Mouse (Mus musculus): ENCODE results near the gene Extl1. TPM values are rescaled to one million over a fixed set of nuclear protein-coding genes. Genes with fewer than 3 reads are reported as not detected.
"Not testable (repeated sequence)": the region's sequence is repeated elsewhere in the genome, so short reads cannot be mapped to it uniquely, and the experiment has no call there.

Extl1 gene
- polyA plus RNA-seq (2012; fragmentation: generic; extraction: Trizol): 22.4 TPM

DNA sequence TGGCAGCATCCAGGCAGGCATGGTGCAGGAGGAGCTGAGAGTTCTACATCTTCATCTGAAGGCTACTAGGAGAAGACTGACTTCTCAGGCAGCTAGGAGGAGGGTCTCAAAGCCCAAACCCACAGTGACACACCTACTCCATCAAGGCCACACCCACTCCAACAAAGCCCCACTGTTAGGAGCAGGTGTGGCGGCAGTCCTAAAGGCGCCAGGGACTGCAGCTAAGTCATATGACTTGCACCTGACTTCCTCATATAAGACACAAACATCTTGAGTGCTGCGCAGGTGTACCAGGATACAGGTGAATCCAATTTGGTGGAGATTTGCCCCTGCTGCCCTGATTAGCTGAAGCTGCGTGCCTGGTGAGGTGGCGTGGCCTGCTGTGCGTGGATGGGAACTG is at the start of gene Extl1:
Extl1 (minus strand) TSS at position 101 of the 400 bp plus-strand sequence.
- not testable (repeated sequence) for H3ac ChIP-seq (ENCODE audit: control insufficient read depth, insufficient read length); H3K27me3 ChIP-seq (ENCODE audit: control insufficient read depth, insufficient read depth, insufficient read length); H3K36me3 ChIP-seq (ENCODE audit: control insufficient read depth, insufficient read depth); H3K4me3 ChIP-seq; H3K4me2 ChIP-seq (ENCODE audit: low read depth); H3K79me2 ChIP-seq (ENCODE audit: control insufficient read depth, insufficient read depth)

DNA sequence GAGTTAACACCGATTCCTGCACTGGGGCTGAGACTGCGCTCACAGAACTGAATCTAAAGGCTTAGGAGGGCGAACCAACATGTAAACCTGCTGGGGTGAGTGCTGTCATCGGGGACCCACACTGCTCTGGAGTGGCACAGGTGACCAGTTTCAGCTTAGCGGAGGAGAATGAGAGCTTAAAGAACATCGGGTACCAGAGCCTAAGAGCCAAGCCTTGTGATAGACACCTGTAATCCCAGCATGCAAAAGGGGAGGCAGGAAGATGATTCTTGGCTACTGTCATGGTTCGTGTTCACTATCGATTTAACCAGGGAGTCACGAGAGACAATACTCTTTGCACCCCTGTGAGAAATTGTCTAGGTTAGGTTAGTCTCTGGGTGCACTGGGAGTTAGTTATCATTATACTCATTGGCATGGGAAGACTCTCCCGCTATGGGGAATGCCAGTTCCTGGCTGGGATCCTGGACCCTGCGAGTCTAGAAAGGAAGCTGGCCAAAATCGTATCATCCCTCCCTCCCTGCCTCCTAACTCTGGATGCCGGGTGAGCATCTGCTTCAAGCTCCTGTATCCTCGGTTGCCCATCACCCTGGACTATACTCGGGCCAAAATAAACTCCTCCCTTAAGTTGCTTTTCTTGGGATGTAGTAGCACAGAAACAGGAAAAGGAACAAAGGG is 49.2 kb upstream of the Extl1 start:
- Histone ChIP-seq H3K79me2 (ENCODE audit: control insufficient read depth, insufficient read depth) (no peaks in the 10 kb centered on the region), H3K4me2 (ENCODE audit: low read depth) (no peak overlapping the region), H3ac (ENCODE audit: control insufficient read depth, insufficient read length) (no peak overlapping the region), H3K27me3 (ENCODE audit: control insufficient read depth, insufficient read depth, insufficient read length) (no peaks in the 10 kb centered on the region), H3K4me3 (no peak overlapping the region), H3K36me3 (ENCODE audit: control insufficient read depth, insufficient read depth) (no peaks in the 10 kb centered on the region)
- TF ChIP-seq SRF (IDR thresholded peaks at IDR 0.05; ENCODE audit: control insufficient read depth, insufficient read length, low read depth): no peak
- no peak for TF ChIP-seq TCF12 (IDR thresholded peaks at IDR 0.05; ENCODE audit: insufficient read depth, poor library complexity, severe bottlenecking)
- TF ChIP-seq POLR2A (IDR thresholded peaks at IDR 0.05; ENCODE audit: insufficient read length, low read depth): no peak
- no peak for TF ChIP-seq CEBPB (IDR thresholded peaks at IDR 0.05; ENCODE audit: insufficient read depth, poor library complexity, severe bottlenecking)
- no peak for TF ChIP-seq TCF3 (IDR thresholded peaks at IDR 0.05; ENCODE audit: insufficient read length, low read depth)
- no peak for TF ChIP-seq MYOG (IDR thresholded peaks at IDR 0.05; ENCODE audit: control insufficient read depth in 1 of 3, insufficient read depth in 1 of 3, insufficient read length in 2 of 3, low read depth in 2 of 3)
- TF ChIP-seq USF1 (IDR thresholded peaks at IDR 0.05; ENCODE audit: low read depth): no peak
- no peak for TF ChIP-seq REST (IDR thresholded peaks at IDR 0.05; ENCODE audit: insufficient read depth, insufficient read length)
- TF ChIP-seq POLR2AphosphoS2 (IDR thresholded peaks at IDR 0.05; ENCODE audit: insufficient read length, low read depth): no peak
- TF ChIP-seq E2F4 (IDR thresholded peaks at IDR 0.05; ENCODE audit: insufficient read depth): no peak
- no peak for TF ChIP-seq MYOD1 (IDR thresholded peaks at IDR 0.05; ENCODE audit: control insufficient read depth in 1 of 3, insufficient read length in 2 of 3, low read depth in 2 of 3)
- TF ChIP-seq MAX (IDR thresholded peaks at IDR 0.05; ENCODE audit: low read depth): no peak

DNA sequence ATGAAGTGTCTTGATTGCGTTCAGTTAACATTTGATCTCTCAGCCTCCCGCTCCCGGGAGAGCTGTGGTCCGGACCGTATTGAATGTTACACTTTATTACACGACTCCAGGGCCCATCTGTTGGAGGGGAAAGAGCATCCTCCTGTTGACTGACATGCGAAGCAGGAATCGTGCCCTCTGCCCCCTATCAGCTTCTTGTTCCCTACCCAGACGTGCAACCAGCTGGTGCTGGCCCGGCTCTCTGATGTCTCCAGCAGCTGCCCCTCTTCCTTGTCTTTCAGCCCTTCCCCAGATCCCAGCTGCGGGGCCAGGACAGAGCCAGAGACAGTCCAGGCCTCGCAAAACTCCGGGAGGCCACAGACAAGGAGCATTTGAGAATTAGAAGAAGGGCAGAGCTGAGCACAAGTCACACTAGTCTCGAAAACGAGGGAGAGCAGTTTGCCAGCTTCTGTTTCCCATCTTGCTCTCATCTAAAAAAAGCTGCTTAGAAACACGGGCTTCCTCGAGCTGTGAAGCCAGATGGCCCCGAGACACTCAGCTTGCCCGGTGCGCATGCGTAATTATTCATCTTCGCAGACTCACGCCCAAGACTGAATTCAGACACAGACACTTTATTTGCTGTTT is 46.8 kb upstream of the Extl1 start:
- Histone ChIP-seq H3K4me3 (no peak overlapping the region), H3ac (ENCODE audit: control insufficient read depth, insufficient read length) (no peak overlapping the region), H3K79me2 (ENCODE audit: control insufficient read depth, insufficient read depth) (no peaks in the 10 kb centered on the region), H3K27me3 (ENCODE audit: control insufficient read depth, insufficient read depth, insufficient read length) (no peaks in the 10 kb centered on the region), H3K4me2 (ENCODE audit: low read depth) (peak overlapping the region; percentile 12), H3K36me3 (ENCODE audit: control insufficient read depth, insufficient read depth) (no peaks in the 10 kb centered on the region)
- TF ChIP-seq MYOD1 (IDR thresholded peaks at IDR 0.05; ENCODE audit: control insufficient read depth in 1 of 3, insufficient read length in 2 of 3, low read depth in 2 of 3) (peak in 2 of 3 experiments; percentile 17 to 55), MYOG (IDR thresholded peaks at IDR 0.05; ENCODE audit: control insufficient read depth in 1 of 3, insufficient read depth in 1 of 3, insufficient read length in 2 of 3, low read depth in 2 of 3) (peak in 1 of 3 experiments; percentile 59), CEBPB (IDR thresholded peaks at IDR 0.05; ENCODE audit: insufficient read depth, poor library complexity, severe bottlenecking) (no peak)

DNA sequence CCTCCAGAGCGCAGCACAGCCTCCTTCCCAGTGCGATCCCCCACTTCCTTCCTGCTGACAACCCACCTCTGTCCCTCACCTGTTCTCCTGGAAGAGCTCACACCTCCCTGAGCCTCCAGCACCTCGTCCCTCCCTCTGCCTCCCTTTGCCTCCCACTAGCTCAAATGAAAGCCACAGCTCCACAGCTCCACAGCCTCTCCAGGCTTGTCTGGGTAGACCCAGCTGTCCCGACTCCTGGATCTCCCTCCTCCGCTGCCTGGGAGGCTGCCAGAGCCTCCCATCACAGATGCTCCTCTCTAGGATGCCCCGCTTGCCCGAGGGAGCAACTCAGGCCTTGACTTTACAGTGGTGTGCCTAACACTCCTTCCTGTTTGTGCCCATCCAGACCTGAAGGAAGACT is 41.4 kb upstream of the Extl1 start:
- no peak for TF ChIP-seq SRF (IDR thresholded peaks at IDR 0.05; ENCODE audit: control insufficient read depth, insufficient read length, low read depth)
- no peak for TF ChIP-seq MYOD1 (IDR thresholded peaks at IDR 0.05; ENCODE audit: control insufficient read depth in 1 of 3, insufficient read length in 2 of 3, low read depth in 2 of 3)
- no peak for TF ChIP-seq TCF3 (IDR thresholded peaks at IDR 0.05; ENCODE audit: insufficient read length, low read depth)
- TF ChIP-seq MYOG (IDR thresholded peaks at IDR 0.05; ENCODE audit: control insufficient read depth in 1 of 3, insufficient read depth in 1 of 3, insufficient read length in 2 of 3, low read depth in 2 of 3): no peak
- no peak for TF ChIP-seq POLR2A (IDR thresholded peaks at IDR 0.05; ENCODE audit: insufficient read length, low read depth)
- H3ac ChIP-seq (ENCODE audit: control insufficient read depth, insufficient read length): no peak overlapping the region
- no peaks in the 10 kb centered on the region for H3K27me3 ChIP-seq (ENCODE audit: control insufficient read depth, insufficient read depth, insufficient read length)
- no peak overlapping the region for H3K4me2 ChIP-seq (ENCODE audit: low read depth)
- no peak overlapping the region for H3K4me3 ChIP-seq
- H3K79me2 ChIP-seq (ENCODE audit: control insufficient read depth, insufficient read depth): no peaks in the 10 kb centered on the region
- H3K36me3 ChIP-seq (ENCODE audit: control insufficient read depth, insufficient read depth): no peaks in the 10 kb centered on the region

DNA sequence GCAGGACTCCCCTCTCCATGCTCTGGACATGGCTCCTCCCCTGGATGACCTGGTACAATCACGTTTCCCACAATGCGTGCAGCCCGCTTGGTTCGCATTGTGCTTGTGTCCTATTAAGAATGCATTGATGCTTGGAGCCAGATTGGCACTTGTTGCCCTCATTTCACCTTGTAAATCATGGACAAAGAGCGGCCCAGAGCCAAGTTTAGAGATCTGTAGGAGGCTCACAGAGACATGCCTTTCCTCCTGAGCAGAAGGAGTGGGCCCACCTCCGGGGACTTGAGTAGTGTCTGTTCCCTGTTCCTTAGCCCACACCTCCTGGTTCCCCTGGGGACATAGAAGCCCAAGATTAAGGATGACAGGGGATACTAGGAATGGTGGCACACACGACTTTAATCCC is 40.3 kb upstream of the Extl1 start:
- TF ChIP-seq CEBPB (IDR thresholded peaks at IDR 0.05; ENCODE audit: insufficient read depth, poor library complexity, severe bottlenecking): no peak
- TF ChIP-seq POLR2AphosphoS2 (IDR thresholded peaks at IDR 0.05; ENCODE audit: insufficient read length, low read depth): no peak
- no peak for TF ChIP-seq MYOG (IDR thresholded peaks at IDR 0.05; ENCODE audit: control insufficient read depth in 1 of 3, insufficient read depth in 1 of 3, insufficient read length in 2 of 3, low read depth in 2 of 3)
- TF ChIP-seq E2F4 (IDR thresholded peaks at IDR 0.05; ENCODE audit: insufficient read depth): no peak
- TF ChIP-seq MAX (IDR thresholded peaks at IDR 0.05; ENCODE audit: low read depth): no peak
- no peak for TF ChIP-seq REST (IDR thresholded peaks at IDR 0.05; ENCODE audit: insufficient read depth, insufficient read length)
- TF ChIP-seq MYOD1 (IDR thresholded peaks at IDR 0.05; ENCODE audit: control insufficient read depth in 1 of 3, insufficient read length in 2 of 3, low read depth in 2 of 3): no peak
- TF ChIP-seq POLR2A (IDR thresholded peaks at IDR 0.05; ENCODE audit: insufficient read length, low read depth): no peak
- no peak for TF ChIP-seq TCF3 (IDR thresholded peaks at IDR 0.05; ENCODE audit: insufficient read length, low read depth)
- no peak for TF ChIP-seq TCF12 (IDR thresholded peaks at IDR 0.05; ENCODE audit: insufficient read depth, poor library complexity, severe bottlenecking)
- no peak for TF ChIP-seq USF1 (IDR thresholded peaks at IDR 0.05; ENCODE audit: low read depth)
- H3K79me2 ChIP-seq (ENCODE audit: control insufficient read depth, insufficient read depth): no peaks in the 10 kb centered on the region
- H3K27me3 ChIP-seq (ENCODE audit: control insufficient read depth, insufficient read depth, insufficient read length): no peaks in the 10 kb centered on the region
- no peak overlapping the region for H3ac ChIP-seq (ENCODE audit: control insufficient read depth, insufficient read length)
- no peaks in the 10 kb centered on the region for H3K36me3 ChIP-seq (ENCODE audit: control insufficient read depth, insufficient read depth)
- H3K4me3 ChIP-seq: no peak overlapping the region
- no peak overlapping the region for H3K4me2 ChIP-seq (ENCODE audit: low read depth)

All from myocyte (in vitro differentiated cells).